Mouse (Mus musculus): ENCODE measurements around the gene Slc2a1. TPM values are rescaled to one million over a fixed set of nuclear protein-coding genes. Genes with fewer than 3 reads are reported as not detected.

The Slc2a1 gene
- total RNA-seq, 2 experiments from 2014 or later, result 0.38 to 1.4 TPM

DNA sequence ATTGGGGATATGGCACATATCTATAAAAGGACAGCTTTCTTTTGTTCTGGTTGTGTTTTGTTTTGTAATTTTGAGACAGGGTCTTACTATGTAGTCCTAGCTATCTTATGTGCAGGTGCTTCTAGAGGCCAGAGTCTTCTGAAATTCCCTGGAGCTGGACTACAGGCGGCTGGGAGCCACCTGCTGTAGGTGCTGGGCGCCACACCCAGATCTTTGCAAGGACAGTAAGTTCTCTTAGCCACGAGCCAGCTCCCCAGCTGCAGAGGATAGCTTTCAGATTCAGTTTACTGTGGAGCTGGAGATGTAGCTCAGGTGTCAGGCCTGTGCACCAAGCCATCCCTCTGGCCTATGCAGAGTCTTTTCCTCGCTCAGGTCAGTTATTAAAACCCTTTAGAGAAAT, 58.6 kb downstream of the Slc2a1 start:
- no peak for ATAC-seq (replicated peaks; ENCODE audit: low FRiP score, poor library complexity, severe bottlenecking)

DNA sequence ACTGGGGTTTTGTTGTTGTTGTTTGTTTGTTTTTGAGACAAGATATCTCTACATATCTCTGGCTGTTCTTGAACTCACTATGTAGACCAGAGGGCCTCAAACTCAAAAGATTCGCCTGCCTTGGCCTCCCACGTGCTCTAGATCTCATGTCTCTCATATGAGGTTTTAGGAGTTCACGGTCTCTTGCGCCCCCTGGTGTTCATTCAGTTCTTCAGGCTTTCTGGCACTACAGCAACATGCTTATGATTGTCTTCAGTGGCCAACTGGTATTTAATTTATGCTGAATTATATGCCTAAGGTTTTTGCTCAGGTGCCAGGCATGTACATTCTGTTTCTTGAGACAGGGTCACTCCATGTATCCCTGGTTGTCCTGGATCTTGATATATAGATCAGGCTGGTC, 59.2 kb downstream of the Slc2a1 start:
- ATAC-seq (replicated peaks; ENCODE audit: low FRiP score, poor library complexity, severe bottlenecking), result peak; percentile 81

DNA sequence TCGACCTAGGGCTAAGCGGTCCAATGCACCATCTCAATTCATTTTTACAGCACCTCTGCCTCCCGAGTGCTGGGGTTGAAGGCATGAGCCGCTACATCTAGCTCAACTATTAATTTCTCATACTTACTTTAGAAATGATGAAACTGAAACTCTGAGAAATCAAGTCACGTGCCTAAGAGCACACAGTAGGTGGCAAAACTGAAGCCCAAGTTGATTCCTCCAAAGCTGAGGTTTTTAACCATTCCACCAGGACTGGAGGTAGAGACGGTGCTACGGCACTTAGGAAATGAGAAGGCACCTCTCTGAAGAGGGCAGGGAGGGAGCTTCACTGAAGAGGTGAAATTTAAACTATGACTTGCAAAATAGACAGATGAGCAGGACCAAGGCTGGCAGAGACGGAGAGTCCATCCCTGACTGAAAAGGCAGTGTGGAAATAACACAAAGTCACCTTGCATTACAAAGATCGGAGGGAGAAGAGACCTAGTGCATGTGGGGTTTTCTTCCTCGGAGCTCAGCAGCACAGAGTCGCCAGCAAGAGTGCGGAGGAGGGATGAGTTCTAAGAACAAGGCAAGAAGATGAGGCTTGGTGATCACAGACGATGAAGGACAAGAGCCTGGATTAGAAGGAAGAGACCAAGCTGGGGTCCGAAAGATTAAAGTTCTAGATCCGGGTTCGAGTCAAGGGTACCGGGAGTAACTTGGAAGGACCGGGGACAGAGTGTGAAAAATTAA, 64.6 kb downstream of the Slc2a1 start:
- peak; percentile 51 for ATAC-seq (replicated peaks; ENCODE audit: low FRiP score, poor library complexity, severe bottlenecking)

DNA sequence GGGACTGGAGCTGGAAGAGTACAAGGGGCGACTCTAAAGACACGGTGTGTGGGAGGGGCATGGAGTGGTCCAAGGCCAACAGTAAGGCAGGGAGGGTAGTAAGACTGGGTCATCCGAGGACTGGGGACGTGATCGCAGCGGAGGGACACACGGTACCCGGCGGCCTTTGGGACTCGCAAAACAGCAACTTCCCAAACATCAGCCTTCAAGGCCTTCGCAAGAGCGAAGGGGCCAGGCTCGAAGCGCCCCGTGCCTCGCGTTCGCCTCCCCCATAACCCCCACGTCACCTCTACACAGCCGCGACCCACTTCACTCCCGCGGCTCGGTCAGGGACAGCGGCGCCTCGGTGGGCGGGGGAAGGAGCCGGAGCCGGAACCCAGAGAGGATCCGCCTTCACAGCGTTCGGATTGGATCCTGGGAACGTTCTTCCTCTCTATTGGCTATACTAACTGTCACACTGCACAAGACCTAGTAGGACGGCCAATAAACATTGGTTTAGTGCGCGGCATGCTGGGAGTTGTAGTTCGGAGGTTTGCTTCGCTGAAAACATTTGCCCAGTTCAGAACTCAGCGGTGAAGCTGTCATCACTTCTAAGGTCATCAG, 65.4 kb downstream of the Slc2a1 start, which contains the start of gene Zfp691:
Zfp691 (minus strand) TSS at position 345 of the 603 bp plus-strand sequence.
- ATAC-seq (replicated peaks; ENCODE audit: low FRiP score, poor library complexity, severe bottlenecking), result peak; percentile 92

DNA sequence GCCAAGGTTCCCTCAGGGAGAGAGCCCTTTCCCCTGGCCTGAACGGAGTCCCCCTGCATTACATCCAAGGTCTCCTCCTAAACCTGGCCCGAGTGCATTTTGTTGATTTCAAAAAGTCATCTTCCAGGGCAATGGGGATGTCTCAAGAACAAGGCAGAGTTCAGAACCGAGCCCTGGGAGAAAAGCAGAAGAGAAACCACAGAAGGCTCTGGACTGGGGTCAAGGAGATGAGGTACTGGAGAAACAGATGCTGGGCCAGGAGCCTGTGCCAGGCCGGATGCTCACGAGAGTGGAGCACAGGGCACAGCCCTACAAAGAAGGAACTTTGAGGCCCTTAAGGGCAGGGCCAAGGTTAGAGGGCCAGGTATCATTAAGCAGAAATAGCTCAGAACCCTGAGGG, 69.2 kb downstream of the Slc2a1 start:
- ATAC-seq (replicated peaks; ENCODE audit: low FRiP score, poor library complexity, severe bottlenecking), result no peak

DNA sequence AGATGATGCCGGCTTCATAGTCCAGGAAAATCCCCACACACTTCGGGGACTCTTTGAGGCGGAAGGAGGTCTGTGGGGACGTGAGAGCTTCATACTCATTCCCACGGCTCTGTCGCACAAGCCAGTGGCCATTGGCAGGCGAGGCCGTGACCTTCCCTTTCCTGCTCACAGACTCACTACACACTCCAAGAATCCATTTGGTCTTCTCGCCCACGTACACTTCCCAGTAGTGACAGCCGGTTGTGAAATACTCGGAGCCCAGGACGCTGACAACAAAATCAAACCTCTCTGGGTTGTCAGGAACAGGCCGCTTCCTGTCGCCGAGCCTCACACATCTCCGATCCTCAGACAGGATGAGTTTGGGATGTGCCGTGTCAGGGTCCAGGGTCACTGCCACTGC, 69.8 kb downstream of the Slc2a1 start:
- ATAC-seq (replicated peaks; ENCODE audit: low FRiP score, poor library complexity, severe bottlenecking), result no peak

DNA sequence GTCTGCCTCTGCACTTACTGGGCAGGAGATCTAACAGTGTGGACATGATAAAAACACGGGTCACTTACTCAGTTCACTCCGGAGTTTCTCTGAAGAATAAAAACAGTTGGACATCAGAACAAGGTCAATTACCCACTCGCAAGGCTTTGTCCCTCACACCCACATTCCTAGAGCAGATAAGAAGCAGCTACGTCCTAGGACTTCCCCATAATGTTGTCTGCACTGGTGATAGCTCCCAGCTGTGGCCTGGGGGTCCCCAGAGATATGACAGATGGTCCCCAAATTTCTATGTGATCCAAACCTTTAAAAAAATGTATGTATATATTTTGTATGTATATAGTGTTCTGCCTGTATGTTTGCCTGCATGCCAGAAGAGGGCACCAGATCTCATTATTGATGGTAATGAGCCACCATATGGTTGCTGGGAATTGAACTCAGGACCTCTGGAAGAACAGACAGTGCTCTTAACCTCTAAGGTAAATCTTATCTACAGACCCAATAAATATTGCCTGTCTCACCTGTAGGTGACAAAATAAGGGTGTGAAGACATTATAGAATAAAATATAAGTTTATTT, 71.7 kb downstream of the Slc2a1 start:
- ATAC-seq (replicated peaks; ENCODE audit: low FRiP score, poor library complexity, severe bottlenecking), result no peak

DNA sequence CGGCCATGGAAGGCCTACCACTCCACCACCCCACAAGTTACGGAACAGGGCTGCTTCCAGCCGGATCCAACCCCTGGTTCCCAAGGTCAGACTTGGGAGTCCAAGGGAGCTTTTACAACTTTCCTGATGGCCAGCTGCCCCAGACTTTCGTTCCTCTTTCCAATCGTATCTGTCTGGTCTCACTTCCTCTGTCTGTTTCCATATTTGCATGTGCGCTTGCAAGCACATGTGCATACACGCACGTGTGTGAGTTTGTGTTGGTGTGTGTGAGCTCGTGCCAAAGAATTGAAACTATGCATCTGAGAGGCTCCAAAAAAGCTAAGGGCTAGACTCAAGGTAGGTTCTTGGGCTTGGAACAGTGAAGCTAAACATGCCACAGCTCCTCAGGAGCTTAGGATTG, 72.9 kb downstream of the Slc2a1 start:
- no peak for ATAC-seq (replicated peaks; ENCODE audit: low FRiP score, poor library complexity, severe bottlenecking)

DNA sequence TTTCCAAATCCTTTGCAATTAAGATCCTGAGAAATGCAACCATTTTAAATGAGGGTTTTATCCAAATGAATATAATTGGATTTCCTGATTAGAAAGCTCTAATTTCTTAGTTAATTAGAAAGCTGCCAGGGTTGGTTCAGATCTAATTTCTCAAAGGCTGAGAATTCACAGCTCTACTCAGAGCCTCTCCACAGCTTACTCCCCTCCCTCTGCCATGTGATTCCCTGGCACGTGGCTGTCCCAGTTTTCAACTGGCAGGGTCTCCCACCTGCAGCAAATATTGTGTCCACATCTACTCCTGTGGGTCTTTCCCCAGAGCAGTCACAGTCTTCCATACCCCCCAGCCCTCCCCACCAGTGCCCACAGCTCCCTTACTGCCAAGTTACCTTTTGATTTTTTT, 75.0 kb downstream of the Slc2a1 start:
- ATAC-seq (replicated peaks; ENCODE audit: low FRiP score, poor library complexity, severe bottlenecking), result no peak

DNA sequence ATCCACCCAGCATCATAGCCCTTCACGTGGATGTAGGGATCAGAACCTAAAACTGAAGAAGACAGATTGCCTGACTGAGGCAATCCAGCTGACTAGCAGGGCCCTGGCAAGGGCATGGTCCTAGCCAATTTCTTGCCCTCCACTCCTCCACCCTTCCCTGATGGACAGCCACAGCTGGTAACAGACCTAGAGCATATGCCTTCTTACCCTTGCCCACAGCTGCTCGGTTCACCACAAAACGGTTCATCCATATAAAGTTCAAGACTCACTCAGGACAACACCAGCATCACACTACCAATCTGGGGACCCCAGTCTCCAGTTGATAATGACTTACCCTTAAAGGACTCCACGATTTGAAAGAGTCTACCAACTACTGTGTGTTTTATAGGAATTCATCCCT, 77.3 kb downstream of the Slc2a1 start:
- no peak for ATAC-seq (replicated peaks; ENCODE audit: low FRiP score, poor library complexity, severe bottlenecking)

Other genes starting within 250 kb of the Slc2a1 start
- not detected in 2 replicates for gene Olfr1331, start 244.1 kb upstream of the Slc2a1 start, total RNA-seq (2015; ENCODE audit: low replicate concordance)
- not detected in 2 replicates for gene Olfr1331, start 244.1 kb upstream of the Slc2a1 start, total RNA-seq (2017; ENCODE audit: low replicate concordance)
- not detected in 2 replicates for gene Olfr1330, start 220.1 kb upstream of the Slc2a1 start, total RNA-seq (2015; ENCODE audit: low replicate concordance)
- gene Olfr1330, start 220.1 kb upstream of the Slc2a1 start, total RNA-seq (2017; ENCODE audit: low replicate concordance), result not detected in 2 replicates
- gene Olfr1329, start 191.2 kb upstream of the Slc2a1 start, total RNA-seq (2015; ENCODE audit: low replicate concordance), result not detected in 2 replicates
- not detected in 2 replicates for gene Olfr1329, start 191.2 kb upstream of the Slc2a1 start, total RNA-seq (2017; ENCODE audit: low replicate concordance)
- gene Olfr1328, start 170.1 kb upstream of the Slc2a1 start, total RNA-seq (2015; ENCODE audit: low replicate concordance), result not detected in 2 replicates
- not detected in 2 replicates for gene Olfr1328, start 170.1 kb upstream of the Slc2a1 start, total RNA-seq (2017; ENCODE audit: low replicate concordance)
- not detected in 2 replicates for gene Lao1, start 147.1 kb upstream of the Slc2a1 start, total RNA-seq (2015; ENCODE audit: low replicate concordance)
- not detected in 2 replicates for gene Lao1, start 147.1 kb upstream of the Slc2a1 start, total RNA-seq (2017; ENCODE audit: low replicate concordance)
- gene Zfp691, start 65.5 kb downstream of the Slc2a1 start, total RNA-seq (2015; ENCODE audit: low replicate concordance), result 2.3 and 4.2 TPM in 2 replicates
- gene Zfp691, start 65.5 kb downstream of the Slc2a1 start, total RNA-seq (2017; ENCODE audit: low replicate concordance), result 3.1 and 4.0 TPM in 2 replicates
- gene Ermap, start 81.3 kb downstream of the Slc2a1 start, total RNA-seq (2015; ENCODE audit: low replicate concordance), result 938 and 1,091 TPM in 2 replicates
- gene Ermap, start 81.3 kb downstream of the Slc2a1 start, total RNA-seq (2017; ENCODE audit: low replicate concordance), result 1,195 and 1,321 TPM in 2 replicates
- 21.7 and 32.1 TPM in 2 replicates for gene Svbp, start 86.6 kb downstream of the Slc2a1 start, total RNA-seq (2015; ENCODE audit: low replicate concordance)
- gene Svbp, start 86.6 kb downstream of the Slc2a1 start, total RNA-seq (2017; ENCODE audit: low replicate concordance), result 36.0 and 124 TPM in 2 replicates
- gene Tmem269, start 109.5 kb downstream of the Slc2a1 start, total RNA-seq (2015; ENCODE audit: low replicate concordance), result not detected in 2 replicates
- gene Tmem269, start 109.5 kb downstream of the Slc2a1 start, total RNA-seq (2017; ENCODE audit: low replicate concordance), result not detected in 2 replicates
- 0.84 and 0.96 TPM in 2 replicates for gene AU022252, start 124.0 kb downstream of the Slc2a1 start, total RNA-seq (2015; ENCODE audit: low replicate concordance)
- 1.3 and 1.4 TPM in 2 replicates for gene AU022252, start 124.0 kb downstream of the Slc2a1 start, total RNA-seq (2017; ENCODE audit: low replicate concordance)
- 1.5 and 4.2 TPM in 2 replicates for gene P3h1, start 124.2 kb downstream of the Slc2a1 start, total RNA-seq (2015; ENCODE audit: low replicate concordance)
- gene P3h1, start 124.2 kb downstream of the Slc2a1 start, total RNA-seq (2017; ENCODE audit: low replicate concordance), result 1.8 and 2.9 TPM in 2 replicates
- gene Cldn19, start 146.7 kb downstream of the Slc2a1 start, total RNA-seq (2015; ENCODE audit: low replicate concordance), result not detected in 2 replicates
- gene Cldn19, start 146.7 kb downstream of the Slc2a1 start, total RNA-seq (2017; ENCODE audit: low replicate concordance), result not detected in 2 replicates
- 270 and 329 TPM in 2 replicates for gene Ybx1, start 185.9 kb downstream of the Slc2a1 start, total RNA-seq (2015; ENCODE audit: low replicate concordance)
- gene Ybx1, start 185.9 kb downstream of the Slc2a1 start, total RNA-seq (2017; ENCODE audit: low replicate concordance), result 221 and 268 TPM in 2 replicates
- 12.1 and 21.7 TPM in 2 replicates for gene Ppih, start 211.8 kb downstream of the Slc2a1 start, total RNA-seq (2015; ENCODE audit: low replicate concordance)
- gene Ppih, start 211.8 kb downstream of the Slc2a1 start, total RNA-seq (2017; ENCODE audit: low replicate concordance), result 32.9 and 35.6 TPM in 2 replicates